Mouse (Mus musculus): ENCODE results near the gene Osbpl6. TPM values are rescaled to one million over a fixed set of nuclear protein-coding genes. Genes with fewer than 3 reads are reported as not detected.

Osbpl6 gene
- total RNA-seq, 2 experiments from 2014 or later, result 35.9 to 44.0 TPM

GRCm38 (mm10) chr2:76429855-76430254 is 23.5 kb downstream of the Osbpl6 start:
- Histone ChIP-seq H3K27ac (no peak overlapping the region), H3K4me3 (no peak overlapping the region)
- no peak for TF ChIP-seq CTCF (IDR thresholded peaks at IDR 0.05)
- no peak for DNase-seq
- intact Hi-C loops (cut with DNase I), result no loop called here

- H3K27ac ChIP-seq, result no peak overlapping the region
- intact Hi-C loops (cut with DNase I), result no loop called here
- no peak overlapping the region for H3K4me3 ChIP-seq
- no peak for TF ChIP-seq CTCF (IDR thresholded peaks at IDR 0.05)
- no peak for DNase-seq
Measured at GRCm38 (mm10) chr2:76430539-76430938, 24.2 kb downstream of the Osbpl6 start.

- DNase-seq, result no peak
Measured at GRCm38 (mm10) chr2:76434224-76434623, 27.9 kb downstream of the Osbpl6 start.

GRCm38 (mm10) chr2:76435667-76436239 is 29.4 kb downstream of the Osbpl6 start:
- intact Hi-C loops (cut with DNase I), result no loop called here
- DNase-seq, result no peak
- Histone ChIP-seq H3K4me3 (no peak overlapping the region), H3K27ac (no peak overlapping the region)
- no peak for TF ChIP-seq CTCF (IDR thresholded peaks at IDR 0.05)

More at GRCm38 (mm10) chr2:76434224-76434623, 27.9 kb downstream of the Osbpl6 start:
- Histone ChIP-seq H3K4me3 (no peak overlapping the region), H3K27ac (no peak overlapping the region)
- no peak for TF ChIP-seq CTCF (IDR thresholded peaks at IDR 0.05)
- intact Hi-C loops (cut with DNase I), result no loop called here

GRCm38 (mm10) chr2:76437372-76437771 is 31.1 kb downstream of the Osbpl6 start:
- DNase-seq, result peak; percentile 64
- no peak overlapping the region for H3K4me3 ChIP-seq
- intact Hi-C loops (cut with DNase I), result no loop called here
- no peak overlapping the region for H3K27ac ChIP-seq
- no peak for TF ChIP-seq CTCF (IDR thresholded peaks at IDR 0.05)

GRCm38 (mm10) chr2:76439540-76439939 is 33.2 kb downstream of the Osbpl6 start:
- no peak for DNase-seq
- TF ChIP-seq CTCF (IDR thresholded peaks at IDR 0.05), result no peak
- intact Hi-C loops (cut with DNase I), result no loop called here
- no peak overlapping the region for H3K27ac ChIP-seq
- H3K4me3 ChIP-seq, result no peak overlapping the region

GRCm38 (mm10) chr2:76442086-76442485 is 35.8 kb downstream of the Osbpl6 start:
- intact Hi-C loops (cut with DNase I), result no loop called here
- Histone ChIP-seq H3K27ac (no peak overlapping the region), H3K4me3 (no peak overlapping the region)
- no peak for DNase-seq
- TF ChIP-seq CTCF (IDR thresholded peaks at IDR 0.05), result no peak

- Histone ChIP-seq H3K27ac (no peak overlapping the region), H3K4me3 (no peak overlapping the region)
- intact Hi-C loops (cut with DNase I), result loop anchor here (1.0 kb wide), 1 partner anchor 7 kb away; no protein-coding TSS in a partner anchor
- TF ChIP-seq CTCF (IDR thresholded peaks at IDR 0.05), result no peak
- no peak for DNase-seq
Measured at GRCm38 (mm10) chr2:76449836-76450355, 43.6 kb downstream of the Osbpl6 start.

- Histone ChIP-seq H3K4me3 (no peak overlapping the region), H3K27ac (no peak overlapping the region)
- no peak for DNase-seq
- intact Hi-C loops (cut with DNase I), result loop anchor here (5.0 kb wide), 1 partner anchor 49 kb away; no protein-coding TSS in a partner anchor
- no peak for TF ChIP-seq CTCF (IDR thresholded peaks at IDR 0.05)
Measured at GRCm38 (mm10) chr2:76466723-76467122, 60.4 kb downstream of the Osbpl6 start.

GRCm38 (mm10) chr2:76468204-76468603 is 61.9 kb downstream of the Osbpl6 start:
- Histone ChIP-seq H3K4me3 (peak overlapping the region; percentile 28), H3K27ac (peak overlapping the region; percentile 48; the same call in 1 of the 2 replicates)
- intact Hi-C loops (cut with DNase I), result loop anchor here (5.0 kb wide), 1 partner anchor 51 kb away; no protein-coding TSS in a partner anchor
- peak; percentile 77 for DNase-seq
- no peak for TF ChIP-seq CTCF (IDR thresholded peaks at IDR 0.05)

- TF ChIP-seq CTCF (IDR thresholded peaks at IDR 0.05), result no peak
- DNase-seq, result no peak
- Histone ChIP-seq H3K4me3 (no peak overlapping the region), H3K27ac (no peak overlapping the region)
- intact Hi-C loops (cut with DNase I), result loop anchor here (5.0 kb wide), 1 partner anchor 52 kb away; no protein-coding TSS in a partner anchor
Measured at GRCm38 (mm10) chr2:76469091-76469750, 62.9 kb downstream of the Osbpl6 start.

GRCm38 (mm10) chr2:76469751-76470099 is 63.4 kb downstream of the Osbpl6 start:
- TF ChIP-seq CTCF (IDR thresholded peaks at IDR 0.05), result no peak
- no peak overlapping the region for H3K27ac ChIP-seq
- intact Hi-C loops (cut with DNase I), result loop anchor here (5.0 kb wide), 1 partner anchor 52 kb away; no protein-coding TSS in a partner anchor
- no peak for DNase-seq
- H3K4me3 ChIP-seq, result no peak overlapping the region

- intact Hi-C loops (cut with DNase I), result no loop called here
- no peak overlapping the region for H3K27ac ChIP-seq
- no peak overlapping the region for H3K4me3 ChIP-seq
Measured at GRCm38 (mm10) chr2:76470391-76470790, 64.1 kb downstream of the Osbpl6 start.

More at GRCm38 (mm10) chr2:76470391-76470790, 64.1 kb downstream of the Osbpl6 start:
- TF ChIP-seq CTCF (IDR thresholded peaks at IDR 0.05), result no peak
- no peak for DNase-seq

Measured in gastrocnemius, adult 2 months (tissue).